Mouse (Mus musculus): ENCODE results near the gene Rps6kl1. TPM values are rescaled to one million over a fixed set of nuclear protein-coding genes. Genes with fewer than 3 reads are reported as not detected.

The Rps6kl1 gene
- under 1 TPM; 0.39 to 1.00 TPM for total RNA-seq (2021)
- long read RNA-seq, experiment 1 = 0 reads
- long read RNA-seq, experiment 2, partial matches to known transcripts = 0 of 1 reads
- long read RNA-seq, experiment 2, other reads (novel, unspliced or antisense) = 1 of 1 reads

DNA sequence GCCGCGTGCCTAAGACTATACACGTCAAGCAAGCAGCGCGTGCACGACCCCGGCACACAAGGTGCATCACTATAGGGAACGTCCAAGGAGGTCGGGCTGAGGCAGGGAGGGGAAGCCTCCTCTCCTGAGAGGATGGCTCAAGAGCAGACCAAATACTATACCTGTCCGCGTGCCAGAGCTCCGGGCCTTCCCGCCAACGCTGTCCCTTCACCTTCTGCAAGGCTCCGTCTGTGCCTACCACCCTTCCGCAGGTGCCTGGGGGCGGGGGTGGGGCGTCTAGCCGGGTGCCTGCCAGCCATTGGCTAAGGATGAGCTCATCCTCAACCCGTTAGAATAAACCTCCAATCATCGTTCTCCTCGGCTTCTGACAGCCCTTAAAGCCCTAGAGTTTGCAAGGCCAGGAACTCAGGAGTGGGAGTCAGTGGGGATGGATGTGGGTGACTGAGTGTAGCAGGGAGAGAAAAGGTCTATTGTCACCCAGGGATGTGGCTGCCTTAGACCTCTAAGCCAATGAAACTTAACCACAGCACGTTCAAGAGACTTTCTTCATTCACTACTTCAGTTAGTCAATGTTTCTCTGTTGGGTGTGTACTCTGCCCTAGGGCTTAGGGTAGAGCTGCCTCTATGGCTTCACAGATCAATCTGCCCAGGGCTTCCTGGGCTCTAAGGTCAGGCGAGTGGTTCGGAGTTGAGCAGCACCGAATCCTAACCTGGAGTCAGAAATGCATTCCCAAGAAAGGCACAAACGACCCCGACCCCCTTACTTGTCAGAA, at the start of gene Rps6kl1:
TSS of gene Rps6kl1 (minus strand) at position 263 of the 773 bp plus-strand sequence.
- no peak for DNase-seq (ENCODE audit: low spot score)

DNA sequence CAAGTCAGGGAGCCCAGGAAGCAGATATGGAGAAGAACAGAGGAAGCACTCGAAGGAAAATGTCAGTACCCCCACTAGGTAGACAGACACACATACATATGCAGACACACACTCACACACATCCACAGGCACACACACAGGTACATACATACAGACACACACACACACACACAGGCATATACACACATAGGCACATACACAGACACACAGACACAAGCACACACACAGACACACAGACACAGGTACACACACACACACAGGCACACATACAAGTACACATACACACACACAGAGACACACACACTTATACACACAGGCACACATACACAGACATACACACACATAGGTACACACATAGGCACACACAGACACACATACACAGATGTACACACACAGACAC, 48.9 kb upstream of the Rps6kl1 start:
- DNase-seq (ENCODE audit: low spot score) = no peak

DNA sequence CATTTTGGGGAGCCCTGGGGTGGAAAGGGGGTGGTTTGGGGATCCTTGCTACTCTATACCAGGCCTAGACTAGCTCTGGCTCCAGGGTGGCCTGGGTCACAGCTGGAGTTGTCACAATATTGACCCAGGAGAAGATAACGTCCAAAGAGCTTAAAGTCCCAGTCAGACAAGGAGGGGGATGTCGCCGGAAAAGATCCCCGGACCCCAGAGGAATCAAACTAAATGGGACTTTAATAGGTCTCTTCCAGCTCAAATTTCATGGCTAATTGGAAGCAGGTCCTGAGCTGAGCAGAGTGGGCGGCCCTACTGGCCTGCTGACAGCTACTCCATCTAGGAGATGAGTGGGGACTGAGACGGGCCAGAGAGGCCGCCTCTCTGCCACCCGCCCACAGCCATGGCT, 46.9 kb upstream of the Rps6kl1 start:
- no peak for DNase-seq (ENCODE audit: low spot score)

DNA sequence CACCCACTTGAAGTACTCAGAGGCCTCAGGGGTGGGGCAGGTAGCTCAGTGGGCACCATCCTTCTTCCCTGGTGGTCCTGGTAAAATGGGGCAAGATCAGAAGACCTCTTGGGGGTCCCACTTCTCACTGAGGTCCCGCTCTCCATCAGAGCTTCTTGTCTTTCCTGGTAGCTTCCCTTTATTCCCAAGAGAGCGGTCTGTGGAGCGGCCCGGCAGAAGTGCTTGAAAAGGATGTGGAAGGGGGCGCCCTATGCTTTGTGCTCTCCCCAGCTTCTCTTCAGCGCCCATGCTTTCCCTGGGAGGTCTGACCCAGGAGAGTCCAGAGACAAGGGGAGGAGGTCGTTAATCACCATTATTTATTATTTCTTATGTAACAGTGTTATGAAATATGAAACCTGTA, 46.3 kb upstream of the Rps6kl1 start:
- no peak for DNase-seq (ENCODE audit: low spot score)

DNA sequence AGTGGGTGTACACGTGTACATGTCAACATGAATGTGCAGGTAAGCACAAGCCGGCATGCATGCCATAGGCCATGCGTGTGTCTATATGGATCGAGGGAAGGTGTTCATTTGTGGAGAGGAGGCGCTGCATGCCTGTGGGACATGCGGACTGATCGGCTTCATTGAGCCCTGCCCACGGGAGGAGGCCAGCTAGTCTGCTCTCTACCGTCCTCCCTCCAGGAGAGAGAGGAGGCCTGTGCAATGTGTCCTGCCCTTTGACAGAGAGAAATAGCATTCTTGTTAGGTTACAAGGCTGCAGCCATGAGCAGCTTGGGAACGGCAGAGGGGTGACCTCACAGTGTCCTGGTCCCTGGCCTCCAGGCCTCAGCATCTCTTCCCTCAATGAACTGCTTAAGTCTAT, 45.1 kb upstream of the Rps6kl1 start:
- no peak for DNase-seq (ENCODE audit: low spot score)

DNA sequence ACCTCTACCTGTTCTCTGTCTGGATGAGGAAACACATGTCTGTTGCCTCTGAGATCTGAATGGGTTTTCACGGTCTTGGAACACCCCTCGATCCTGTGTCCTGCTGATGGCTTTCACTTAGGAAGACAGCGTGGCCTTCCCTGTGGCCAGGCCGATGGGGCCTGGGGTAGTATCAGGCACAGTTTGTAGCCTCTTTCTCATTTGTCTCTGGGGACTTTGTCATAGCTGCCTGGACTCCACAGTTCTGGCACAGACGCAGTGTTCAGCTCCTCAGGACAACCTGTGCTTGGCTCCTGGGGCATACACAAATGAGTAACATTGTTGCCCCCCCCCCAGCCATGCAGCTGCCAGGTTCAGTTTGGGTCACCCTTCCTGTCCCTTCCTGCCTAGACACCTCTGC, 44.0 kb upstream of the Rps6kl1 start:
- peak; percentile 46 for DNase-seq (ENCODE audit: low spot score)

DNA sequence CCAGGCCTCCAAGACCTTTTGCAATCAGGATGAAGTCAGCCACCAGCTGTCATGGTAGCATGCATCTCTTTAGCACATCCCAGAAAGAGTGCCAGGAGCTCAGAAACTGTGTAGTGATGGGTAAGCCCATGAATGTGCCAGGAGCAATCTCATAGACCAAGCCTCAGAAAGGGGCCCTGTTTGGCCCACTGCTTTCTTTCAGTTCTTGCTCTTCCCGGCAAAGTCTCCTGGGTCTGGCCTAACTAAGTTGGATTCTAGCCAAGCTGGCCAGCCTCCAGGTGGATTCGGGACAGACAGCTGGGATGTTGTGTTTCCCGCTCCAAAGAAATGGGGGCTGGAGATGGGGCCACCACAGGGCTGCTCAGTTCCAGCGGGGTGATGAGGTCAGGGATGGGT, 43.6 kb upstream of the Rps6kl1 start:
- DNase-seq (ENCODE audit: low spot score) = peak; percentile 91

DNA sequence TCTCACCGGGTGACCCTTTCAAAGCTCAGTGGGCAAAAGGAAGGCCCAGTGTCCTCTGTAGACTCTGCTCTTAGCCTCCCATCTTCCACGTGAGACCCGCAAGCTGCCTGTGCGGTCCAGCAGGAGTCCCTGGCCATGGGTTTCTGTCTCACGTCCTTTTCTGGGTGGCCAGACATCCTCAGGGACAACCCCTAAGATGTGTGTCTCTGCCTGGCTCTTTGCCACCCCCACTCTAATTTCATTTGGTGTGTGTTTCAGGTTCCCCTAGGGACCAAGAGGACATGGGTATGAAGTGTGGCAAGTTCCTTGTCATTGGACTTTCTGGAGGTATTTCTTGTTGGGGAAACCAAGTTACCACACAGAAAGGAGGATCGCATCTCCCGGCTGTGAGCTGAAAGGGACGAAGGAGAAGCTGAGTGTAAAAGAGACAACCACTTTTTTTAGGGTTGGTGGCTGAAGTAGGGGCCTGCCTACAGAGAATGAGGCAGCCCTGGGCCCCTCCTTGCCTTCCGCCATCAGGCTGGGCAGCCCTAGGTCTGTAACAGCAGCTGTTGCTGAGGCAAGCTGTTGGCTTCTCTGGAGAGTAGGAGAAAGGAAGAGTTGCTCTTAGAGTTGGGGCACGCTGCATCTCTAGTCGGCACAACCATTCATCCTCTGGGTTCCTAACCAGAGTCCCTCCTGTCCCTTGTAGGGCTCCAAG, 43.0 kb upstream of the Rps6kl1 start:
- DNase-seq (ENCODE audit: low spot score) = no peak

DNA sequence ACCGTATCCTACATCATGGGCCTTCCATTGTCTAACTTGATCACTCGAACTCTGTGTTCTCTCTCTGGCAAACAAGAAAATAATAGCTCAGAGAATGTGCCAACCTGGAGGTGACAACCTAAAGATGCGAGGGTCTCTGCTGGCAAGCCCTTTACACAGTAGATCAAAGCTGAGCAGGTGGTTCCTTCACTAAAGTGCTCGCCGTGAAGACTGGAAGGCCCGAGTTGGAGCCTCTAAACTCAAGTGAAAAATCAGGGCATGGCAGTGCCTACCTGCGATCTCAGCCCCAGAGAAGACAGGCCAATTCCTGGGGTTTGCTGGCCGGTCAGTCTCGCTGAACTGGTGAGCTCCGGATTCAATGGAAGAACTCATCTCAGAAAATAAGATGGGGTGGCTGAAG, 42.1 kb upstream of the Rps6kl1 start:
- no peak for DNase-seq (ENCODE audit: low spot score)

DNA sequence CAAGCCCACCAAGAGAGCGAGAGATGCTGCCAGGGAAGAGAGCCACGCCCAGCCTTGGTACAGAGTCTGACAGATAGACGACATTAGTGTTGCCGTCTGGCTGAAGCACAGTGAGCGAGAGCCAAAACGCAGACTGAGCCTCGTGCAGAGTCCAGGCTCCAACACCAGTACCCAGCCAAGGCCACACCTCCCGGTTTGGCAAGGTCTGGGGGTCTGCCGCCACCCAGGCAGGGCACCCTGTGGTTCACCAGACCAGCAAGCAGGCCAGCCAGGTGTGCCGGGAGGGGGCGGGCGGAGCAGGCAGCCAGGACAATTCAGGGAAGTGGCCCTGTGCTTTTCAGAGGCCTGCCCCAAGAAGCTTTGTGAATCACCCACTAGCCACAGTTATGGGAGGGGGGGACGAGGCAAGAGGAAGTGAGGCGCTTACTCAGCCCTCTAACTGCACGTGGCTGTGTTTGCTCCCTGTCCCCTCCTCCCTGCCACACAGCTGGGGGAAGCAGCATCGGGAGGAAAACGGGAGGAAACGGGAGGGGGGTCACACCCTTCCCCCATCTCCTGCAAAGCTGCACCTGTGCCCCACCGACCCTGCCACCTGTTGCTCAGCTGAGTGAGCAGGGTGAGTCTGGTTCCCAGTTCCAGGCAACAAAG, 41.5 kb upstream of the Rps6kl1 start:
- no peak for DNase-seq (ENCODE audit: low spot score)

DNA sequence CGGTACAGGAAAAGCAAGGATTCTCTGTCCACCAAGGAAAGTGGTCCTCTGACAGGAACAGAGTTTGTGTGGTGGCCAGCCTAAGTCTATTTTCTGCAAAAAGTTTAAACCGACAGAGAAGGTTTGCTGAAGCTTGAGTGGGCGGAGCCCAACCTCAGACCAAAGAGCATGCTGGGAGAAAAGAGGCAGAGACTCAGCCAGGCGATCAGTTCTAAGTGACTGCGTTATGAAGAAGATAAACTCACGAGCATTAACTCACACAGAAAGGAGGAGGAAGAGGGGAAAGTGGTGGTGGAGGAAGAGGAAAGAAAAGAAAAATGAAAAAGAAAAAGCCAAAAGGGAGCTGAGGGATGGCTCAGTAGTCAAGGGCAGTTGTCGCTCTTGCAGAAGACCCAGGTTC, 39.2 kb upstream of the Rps6kl1 start:
- no peak for DNase-seq (ENCODE audit: low spot score)

DNA sequence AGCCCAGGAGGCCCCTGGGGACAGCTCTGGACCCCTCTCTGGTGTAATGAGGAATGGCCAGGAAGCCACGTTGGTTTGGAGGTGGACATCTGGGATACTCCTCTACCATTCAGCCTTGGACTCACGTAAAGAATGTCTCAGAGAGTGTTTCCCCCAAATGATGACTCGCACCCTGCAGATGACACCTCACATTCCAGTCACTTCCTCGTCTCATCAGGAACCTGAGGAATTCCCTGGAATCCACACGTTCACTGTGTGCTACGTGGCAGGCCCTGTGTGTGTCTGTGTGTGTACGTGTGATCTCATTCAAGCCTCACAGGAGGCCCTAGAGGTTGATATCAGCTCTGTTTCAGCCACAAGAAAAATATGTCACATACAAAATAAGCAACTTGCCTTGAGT, 35.3 kb upstream of the Rps6kl1 start:
- DNase-seq (ENCODE audit: low spot score) = no peak

DNA sequence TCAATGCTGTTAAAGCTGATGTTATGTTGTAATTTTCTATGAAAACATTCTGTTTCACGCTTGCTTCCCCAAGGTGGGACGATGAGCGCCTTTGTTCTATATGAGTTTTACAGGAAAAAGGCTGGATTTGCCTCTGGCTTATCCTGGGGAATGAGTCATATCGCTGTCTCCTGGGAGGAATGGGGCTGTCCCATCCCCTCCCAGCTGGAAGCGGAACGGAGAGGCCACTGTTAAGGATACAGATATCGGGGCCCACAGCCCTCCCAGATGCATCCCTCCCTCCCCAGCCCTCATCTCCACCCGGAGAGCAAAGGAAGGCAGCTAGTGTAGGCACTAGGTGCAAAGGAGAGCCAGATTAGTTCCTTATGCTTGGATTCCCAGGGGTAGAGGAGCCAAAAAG, 34.7 kb upstream of the Rps6kl1 start:
- DNase-seq (ENCODE audit: low spot score) = peak; percentile 62

DNA sequence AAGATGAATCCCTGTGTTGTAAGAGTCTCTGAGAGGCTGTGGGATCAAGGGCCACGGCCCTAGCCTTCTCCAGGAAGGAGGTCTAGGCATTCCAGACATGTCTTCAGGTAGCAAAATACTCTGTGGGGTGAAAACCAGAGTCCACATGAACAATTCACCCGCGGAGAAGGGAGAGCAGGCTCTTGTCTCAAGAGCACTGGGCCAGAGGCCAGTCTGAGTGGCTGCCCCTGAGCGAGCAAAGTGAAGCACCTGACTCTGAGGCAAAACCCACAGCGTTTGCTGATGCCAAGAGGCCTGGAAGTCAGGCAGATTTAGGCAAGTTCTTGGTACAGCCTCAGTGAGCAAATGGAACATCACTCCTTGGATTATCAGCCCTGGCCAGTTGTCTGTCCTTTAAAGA, 33.1 kb upstream of the Rps6kl1 start:
- DNase-seq (ENCODE audit: low spot score) = no peak

DNA sequence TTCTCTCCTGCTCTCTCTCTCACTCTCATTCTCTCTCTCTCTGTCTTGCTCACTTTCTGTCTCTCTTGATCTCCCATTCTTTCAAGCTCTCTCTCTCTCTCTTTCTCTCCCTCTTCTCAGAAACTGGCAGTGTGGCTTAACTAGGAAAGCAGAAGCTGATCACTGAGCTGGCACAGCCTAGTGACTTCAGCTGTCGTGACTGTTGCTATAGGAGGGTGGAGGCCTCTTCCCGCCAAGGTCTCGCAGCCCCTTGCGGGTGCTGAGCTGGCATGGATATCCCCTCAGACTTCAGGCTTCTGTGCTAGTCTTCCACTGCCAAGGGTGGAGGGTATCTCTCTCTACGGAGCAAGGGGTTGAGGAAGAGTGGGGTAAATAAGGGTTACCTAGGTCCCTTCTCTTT, 31.8 kb upstream of the Rps6kl1 start:
- no peak for DNase-seq (ENCODE audit: low spot score)

DNA sequence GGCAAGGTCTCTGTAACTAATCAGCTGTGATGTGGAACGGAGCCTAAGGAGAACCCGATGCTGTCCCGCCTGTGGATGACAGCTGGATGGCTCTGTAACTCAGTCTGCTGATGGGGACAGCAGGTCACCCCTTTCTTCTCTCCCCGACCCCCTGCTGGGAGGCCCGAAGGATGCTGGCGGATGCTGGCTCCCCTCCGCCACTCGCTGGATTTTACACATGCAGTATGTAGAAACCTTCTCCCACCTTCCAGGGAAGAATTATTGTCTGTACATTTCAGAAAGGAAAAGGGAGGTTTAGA, 31.2 kb upstream of the Rps6kl1 start:
- DNase-seq (ENCODE audit: low spot score) = no peak

DNA sequence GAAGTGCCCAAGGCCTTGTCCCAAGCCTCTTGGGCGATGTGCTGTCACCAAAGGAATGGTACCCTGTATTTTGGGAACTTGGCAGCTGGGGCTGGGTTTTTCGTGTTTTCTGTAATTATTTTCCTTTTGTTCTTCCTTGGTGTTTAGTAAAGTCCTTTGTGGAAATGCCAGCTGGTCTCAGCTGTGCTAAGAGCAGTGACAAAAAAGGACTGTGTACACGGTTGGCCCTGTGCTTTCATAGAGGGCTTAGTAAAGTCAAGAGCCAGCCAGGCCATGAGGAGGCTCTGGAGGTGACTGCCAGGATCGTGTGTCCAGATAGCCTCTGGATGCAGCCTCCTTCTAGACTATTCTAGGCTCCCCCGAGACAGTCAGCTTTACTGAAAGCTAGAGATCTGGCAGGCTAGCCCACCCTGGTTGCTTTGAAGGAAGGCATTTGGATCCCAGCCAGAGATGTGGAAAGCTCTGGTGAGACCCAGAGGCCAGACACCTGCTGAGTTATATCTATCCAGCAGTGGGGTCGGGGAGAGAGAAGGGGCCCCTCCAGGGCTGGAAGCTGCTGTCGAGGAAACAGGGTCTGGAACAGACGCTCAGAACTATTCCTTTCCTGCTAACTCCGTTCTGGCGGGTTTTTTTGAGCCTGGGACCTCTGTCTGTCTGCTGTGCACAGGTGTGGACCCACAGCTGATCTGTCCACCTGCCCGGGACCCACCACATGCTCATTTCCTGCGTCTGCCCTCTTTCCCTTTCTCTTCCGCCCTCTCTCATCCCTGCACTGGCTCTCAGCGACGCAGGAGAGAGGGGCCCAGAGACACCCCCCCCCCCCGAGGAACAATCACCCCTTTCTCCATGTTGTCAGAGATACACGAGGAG, 30.6 kb upstream of the Rps6kl1 start:
- no peak for DNase-seq (ENCODE audit: low spot score)

DNA sequence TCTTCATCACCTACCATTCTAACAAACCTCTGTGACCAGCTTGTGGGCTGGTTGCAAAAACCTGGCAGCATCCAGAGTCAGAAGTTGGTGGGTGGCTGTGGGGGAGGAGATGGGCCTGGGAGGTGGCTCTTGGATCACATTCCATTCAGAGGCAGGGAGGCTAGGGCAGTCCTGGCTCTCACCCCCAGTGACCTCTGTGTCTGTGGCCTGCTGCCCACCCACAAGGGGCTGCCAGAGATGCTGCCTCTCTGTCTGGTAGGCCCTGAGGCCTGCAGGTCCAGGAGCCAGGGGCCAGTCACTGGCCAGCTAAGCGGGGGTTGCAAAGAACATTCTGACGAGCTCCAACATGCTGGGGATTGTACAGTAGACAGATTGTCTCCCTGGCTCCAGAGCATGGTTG, 27.2 kb upstream of the Rps6kl1 start:
- DNase-seq (ENCODE audit: low spot score) = no peak

DNA sequence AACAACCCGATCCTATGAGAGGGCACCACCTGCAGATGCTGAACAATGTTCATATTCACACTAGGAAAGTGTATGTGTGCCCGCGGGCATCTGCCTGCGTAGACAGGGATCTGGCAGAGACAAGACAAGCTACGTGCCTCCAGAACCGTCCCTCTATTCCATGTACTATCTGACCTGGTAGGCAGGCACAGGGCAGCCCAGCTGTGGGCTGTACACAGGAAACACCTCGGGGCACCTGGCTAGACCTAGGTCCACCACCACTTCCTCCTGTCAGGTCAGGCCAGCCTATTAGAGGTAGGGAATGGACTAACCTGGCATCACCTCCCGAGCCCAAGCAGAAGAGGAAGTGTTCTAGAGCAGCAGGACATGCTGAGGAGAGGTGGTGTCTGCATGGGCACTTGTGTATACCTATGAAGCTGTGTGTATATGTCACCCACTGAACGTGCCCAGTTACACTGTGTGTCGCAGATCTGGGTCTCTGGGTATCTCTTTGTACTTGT, 26.7 kb upstream of the Rps6kl1 start, which contains the start of gene Pgf:
TSS of gene Pgf (minus strand) at position 51 of the 500 bp plus-strand sequence.
- no peak for DNase-seq (ENCODE audit: low spot score)

DNA sequence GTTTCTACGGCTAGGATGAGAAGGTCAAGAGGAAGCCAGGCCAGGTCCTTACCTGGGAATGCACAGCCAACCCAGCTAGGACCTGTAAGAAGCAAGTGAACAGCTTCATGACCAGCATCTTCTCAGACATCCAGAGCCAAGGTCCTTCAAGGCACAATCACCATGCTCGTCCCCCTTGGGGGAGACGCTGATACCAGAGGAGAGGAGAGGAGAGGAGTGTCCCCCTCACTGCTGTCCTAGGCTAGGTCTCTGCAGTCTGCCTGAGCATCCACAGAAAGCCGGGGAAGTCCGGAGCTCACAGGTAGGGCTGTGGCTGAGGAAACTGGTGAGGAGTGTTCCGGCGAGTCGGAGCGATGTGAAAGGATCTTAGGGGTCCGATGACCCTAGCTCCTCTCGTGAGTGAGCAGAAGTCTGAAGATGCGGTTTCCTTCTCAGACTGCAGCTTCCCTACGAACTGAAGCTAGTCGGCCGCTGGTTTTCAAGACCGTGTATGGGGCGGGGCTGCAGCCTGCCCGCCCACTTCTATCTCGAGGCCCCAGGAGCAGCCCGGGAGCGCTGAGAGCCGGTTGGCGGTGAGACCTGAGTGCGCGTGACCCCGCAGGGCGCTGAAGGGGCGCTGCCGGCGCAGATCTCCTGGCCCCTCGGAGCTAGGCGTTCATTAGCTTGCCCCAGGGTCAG, 25.9 kb upstream of the Rps6kl1 start:
- no peak for DNase-seq (ENCODE audit: low spot score)

Measured in gastrocnemius, adult 18-20 months (tissue).